Mouse (Mus musculus) effector memory CD4-positive, alpha-beta T cell, adult 5 months (primary cell): ENCODE results near the gene Ackr3. TPM values are rescaled to one million over a fixed set of nuclear protein-coding genes. Genes with fewer than 3 reads are reported as not detected.

Experiments used
- polyA plus RNA-seq: library from polyadenylated mRNA; unstranded; fragments of 100-300 nt; shearing (Covaris generic); gene quantifications from one replicate; pipeline ENCODE4 v1.2.1, GENCODE M21; 2017

Ackr3 gene
- 0.12 TPM for polyA plus RNA-seq

GRCm38 (mm10) chr1:90203783-90204690 is at the start of gene Ackr3:
TSS of gene Ackr3 (plus strand) at chr1:90203980.

Other genes with a start within 250 kb of the Ackr3 start
- not detected for gene Asb18, start 189.3 kb upstream of the Ackr3 start, polyA plus RNA-seq
- not detected for gene Iqca, start 50.6 kb upstream of the Ackr3 start, polyA plus RNA-seq